Mouse (Mus musculus) neural tube, embryonic 12.5 days (tissue): ENCODE measurements around the gene Ptpre. TPM values are rescaled to one million over a fixed set of nuclear protein-coding genes. Genes with fewer than 3 reads are reported as not detected.
A peak's percentile ranks its signal among the peaks of the same experiment; 100 is the strongest.

ENCODE experiments used
- ATAC-seq: fragments of 200-750 bp; cut with Nextera tagmentation; 2 replicates; pipeline ENCODE4 v1.8.0; 2017; ENCODE audit warnings: low read depth, mild to moderate bottlenecking, moderate TSS enrichment, moderate library complexity; ENCODE audit not compliant: low FRiP score
- H3K27ac ChIP-seq: fragments of 300-500 bp; sonication (generic); 2 replicates; pipeline ENCODE4 v1.5.1; 2016
- H3K27me3 ChIP-seq: fragments of 300-500 bp; sonication (generic); replicated peaks from 2 replicates; pipeline ENCODE4 v1.6.1; 2016; ENCODE audit warnings: mild to moderate bottlenecking
- H3K36me3 ChIP-seq: fragments of 300-500 bp; sonication (generic); 2 replicates; pipeline ENCODE4 v1.6.1; 2016; ENCODE audit warnings: mild to moderate bottlenecking
- H3K4me1 ChIP-seq: fragments of 300-500 bp; sonication (generic); 2 replicates; pipeline ENCODE4 v1.6.1; 2016
- H3K4me2 ChIP-seq: fragments of 300-500 bp; sonication (generic); replicated peaks from 2 replicates; pipeline ENCODE4 v1.6.1; 2016; ENCODE audit warnings: mild to moderate bottlenecking
- H3K4me3 ChIP-seq: fragments of 300-500 bp; sonication (generic); 2 replicates; pipeline ENCODE4 v1.5.1; 2016
- H3K9ac ChIP-seq: fragments of 300-500 bp; sonication (generic); 2 replicates; pipeline ENCODE4 v1.6.1; 2016; ENCODE audit warnings: mild to moderate bottlenecking
- H3K9me3 ChIP-seq: fragments of 300-500 bp; sonication (generic); 2 replicates; pipeline ENCODE4 v1.6.1; 2016; ENCODE audit warnings: mild to moderate bottlenecking
- WGBS: fragments of 180-500 bp; shearing (Covaris S2); methylation state at CpG from one replicate; pipeline ENCODE4 v1.1.7; 2016; 5-methylcytosine and 5-hydroxymethylcytosine counted together
- polyA plus RNA-seq: library from polyadenylated mRNA; unstranded; fragments of >200 nt; fragmentation: Nextera tagmentation; extraction: Ambion mirVana; gene quantifications from 2 replicates; pipeline ENCODE4 v1.2.1, GENCODE M21; 2016

Ptpre gene
- polyA plus RNA-seq, 1 experiment from 2014 or later: 2.3 TPM

- Histone ChIP-seq H3K27ac (no peak overlapping the region), H3K9me3 (no peaks in the 10 kb centered on the region), H3K4me1 (peaks cover 5% of the 10 kb centered on the region), H3K36me3 (no peaks in the 10 kb centered on the region), H3K9ac (no peak overlapping the region), H3K4me2 (no peak overlapping the region), H3K4me3 (no peak overlapping the region), H3K27me3 (peaks cover 22% of the 10 kb centered on the region)
- 78% methylated on average over 2 of the region's 2 CpGs for WGBS
- ATAC-seq: no peak
Observed at GRCm38 (mm10) chr7:135539429-135539828, 2.1 kb downstream of the Ptpre start.

DNA sequence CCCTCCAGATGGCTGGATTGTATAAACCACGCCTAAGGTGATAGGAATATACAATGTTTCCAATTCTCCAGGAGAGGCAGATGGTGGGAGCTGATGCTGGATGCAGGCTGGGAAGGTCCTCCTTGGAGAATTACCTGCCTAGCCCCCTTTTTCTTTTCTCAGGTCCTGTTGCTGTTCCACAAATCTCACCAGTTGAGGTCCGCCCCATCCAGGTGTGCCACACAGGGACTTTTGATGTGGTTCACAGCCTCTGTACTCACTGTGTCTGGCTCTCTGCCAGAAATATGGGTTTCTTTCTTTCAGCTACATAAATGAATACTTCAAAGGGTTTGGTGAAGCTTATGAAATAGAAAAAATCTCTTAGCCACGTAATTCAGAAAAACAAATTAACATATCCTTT lies 5.0 kb downstream of the Ptpre start:
- Histone ChIP-seq H3K27ac (no peak overlapping the region), H3K4me1 (peaks cover 5% of the 10 kb centered on the region), H3K9me3 (no peaks in the 10 kb centered on the region), H3K36me3 (no peaks in the 10 kb centered on the region), H3K4me3 (no peak overlapping the region), H3K9ac (no peak overlapping the region), H3K4me2 (no peak overlapping the region), H3K27me3 (peaks cover 22% of the 10 kb centered on the region)
- no peak for ATAC-seq
- 89% methylated on average over 3 of the region's 3 CpGs for WGBS

GRCm38 (mm10) chr7:135543033-135543432 lies 5.8 kb downstream of the Ptpre start:
- 73% methylated on average over 3 of the region's 3 CpGs for WGBS
- H3K9me3 ChIP-seq: no peaks in the 10 kb centered on the region
- no peak for ATAC-seq
- no peak overlapping the region for H3K9ac ChIP-seq
- H3K4me3 ChIP-seq: no peak overlapping the region
- H3K36me3 ChIP-seq: no peaks in the 10 kb centered on the region
- H3K4me1 ChIP-seq: peaks cover 5% of the 10 kb centered on the region
- peaks cover 22% of the 10 kb centered on the region for H3K27me3 ChIP-seq
- no peak overlapping the region for H3K27ac ChIP-seq
- H3K4me2 ChIP-seq: no peak overlapping the region

GRCm38 (mm10) chr7:135544321-135544720 lies 7.0 kb downstream of the Ptpre start:
- no peak overlapping the region for H3K4me2 ChIP-seq
- H3K9me3 ChIP-seq: no peaks in the 10 kb centered on the region
- WGBS: 92% methylated on average over 6 of the region's 6 CpGs
- H3K27ac ChIP-seq: no peak overlapping the region
- peaks cover 12% of the 10 kb centered on the region; the same call in 1 of the 2 replicates for H3K27me3 ChIP-seq
- no peaks in the 10 kb centered on the region for H3K36me3 ChIP-seq
- no peak for ATAC-seq
- H3K4me3 ChIP-seq: no peak overlapping the region
- no peak overlapping the region for H3K9ac ChIP-seq
- H3K4me1 ChIP-seq: peaks cover 10% of the 10 kb centered on the region; the same call in 1 of the 2 replicates

DNA sequence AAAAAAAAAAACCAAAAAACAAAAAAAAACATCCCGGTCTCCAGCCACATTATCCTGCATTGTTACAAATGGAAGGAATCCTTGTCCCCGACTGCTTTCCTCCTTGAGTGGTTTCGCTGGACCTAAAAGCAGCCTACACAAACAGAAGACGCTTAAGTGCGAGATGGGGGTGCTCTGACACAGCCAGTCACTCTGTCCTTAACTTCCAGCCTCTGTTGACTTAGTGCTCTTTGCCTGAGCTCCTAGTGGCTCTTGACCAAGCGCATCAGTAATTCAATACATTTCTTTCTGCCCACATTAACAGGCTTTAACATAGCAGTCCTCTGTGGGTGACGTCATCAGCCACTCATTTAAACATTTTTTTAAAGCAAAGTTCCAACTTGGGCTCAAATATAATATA lies 8.7 kb downstream of the Ptpre start:
- ATAC-seq: no peak
- WGBS: 75% methylated on average over 7 of the region's 7 CpGs
- Histone ChIP-seq H3K9me3 (no peaks in the 10 kb centered on the region), H3K9ac (no peak overlapping the region), H3K4me3 (no peak overlapping the region), H3K27me3 (no peaks in the 10 kb centered on the region), H3K27ac (no peak overlapping the region), H3K4me1 (peaks cover 18% of the 10 kb centered on the region; the same call in 1 of the 2 replicates), H3K4me2 (no peak overlapping the region), H3K36me3 (no peaks in the 10 kb centered on the region)

DNA sequence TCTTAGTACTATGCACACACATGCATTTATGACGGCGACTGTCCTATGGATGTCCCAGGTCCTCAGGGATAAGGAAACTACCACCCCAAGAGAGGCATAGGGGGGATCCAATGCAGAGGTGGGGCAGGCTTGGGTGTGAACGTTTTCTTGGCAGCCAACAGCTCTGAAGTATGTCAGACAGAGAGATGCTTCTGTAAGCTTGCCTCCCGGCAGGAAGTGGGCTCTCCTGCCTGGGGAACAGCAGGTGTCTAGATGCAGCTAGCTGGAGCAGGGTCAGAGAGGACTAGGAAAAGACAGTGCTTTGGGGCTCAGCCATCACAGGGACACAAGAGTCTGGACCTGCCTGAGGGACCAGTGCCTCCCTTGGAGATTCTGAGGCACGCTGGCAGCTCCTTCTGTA lies 9.2 kb downstream of the Ptpre start:
- 70% methylated on average over 5 of the region's 5 CpGs for WGBS
- Histone ChIP-seq H3K4me2 (no peak overlapping the region), H3K4me1 (peaks cover 18% of the 10 kb centered on the region; the same call in 1 of the 2 replicates), H3K27ac (no peak overlapping the region), H3K9ac (no peak overlapping the region), H3K9me3 (no peaks in the 10 kb centered on the region), H3K4me3 (no peak overlapping the region), H3K36me3 (no peaks in the 10 kb centered on the region), H3K27me3 (peaks cover 2% of the 10 kb centered on the region; the same call in 1 of the 2 replicates)
- ATAC-seq: no peak

DNA sequence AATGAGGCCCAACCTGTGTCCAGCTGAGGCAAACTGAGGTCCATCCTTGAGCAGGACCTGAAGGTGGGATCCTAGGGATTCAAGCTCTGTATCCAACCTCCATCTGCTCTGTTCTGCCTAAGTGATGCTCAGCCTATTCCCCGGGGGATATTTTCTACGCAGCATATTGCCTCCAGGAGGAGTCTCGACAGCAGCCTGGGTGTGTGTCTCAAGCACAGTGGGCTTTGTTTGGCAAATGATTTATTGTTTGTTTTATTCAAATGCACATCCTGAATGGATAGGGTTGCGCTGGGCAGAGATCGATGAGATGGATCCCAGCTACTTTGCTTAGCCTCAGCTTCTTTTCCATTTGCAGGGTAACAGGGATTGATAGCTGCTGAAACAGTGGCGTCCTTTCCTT lies 11.2 kb downstream of the Ptpre start:
- Histone ChIP-seq H3K9me3 (no peaks in the 10 kb centered on the region), H3K4me1 (peaks cover 18% of the 10 kb centered on the region; the same call in 1 of the 2 replicates), H3K27ac (0 out of 2 replicates have a peak overlapping the region, but pooled peaks have one; percentile 9), H3K4me3 (no peak overlapping the region), H3K9ac (no peak overlapping the region), H3K27me3 (peaks cover 3% of the 10 kb centered on the region; the same call in 1 of the 2 replicates), H3K36me3 (no peaks in the 10 kb centered on the region), H3K4me2 (no peak overlapping the region)
- ATAC-seq: peak; percentile 78; the same call in 1 of the 2 replicates
- 22% methylated on average over 6 of the region's 6 CpGs for WGBS

- Histone ChIP-seq H3K9me3 (no peaks in the 10 kb centered on the region), H3K4me3 (no peak overlapping the region), H3K27ac (no peak overlapping the region), H3K4me1 (peaks cover 18% of the 10 kb centered on the region; the same call in 1 of the 2 replicates), H3K27me3 (peaks cover 3% of the 10 kb centered on the region; the same call in 1 of the 2 replicates), H3K36me3 (no peaks in the 10 kb centered on the region), H3K4me2 (no peak overlapping the region), H3K9ac (no peak overlapping the region)
- no peak for ATAC-seq
- 81% methylated on average over 1 of the region's 1 CpGs for WGBS
Observed at GRCm38 (mm10) chr7:135551547-135551946, 14.3 kb downstream of the Ptpre start.

DNA sequence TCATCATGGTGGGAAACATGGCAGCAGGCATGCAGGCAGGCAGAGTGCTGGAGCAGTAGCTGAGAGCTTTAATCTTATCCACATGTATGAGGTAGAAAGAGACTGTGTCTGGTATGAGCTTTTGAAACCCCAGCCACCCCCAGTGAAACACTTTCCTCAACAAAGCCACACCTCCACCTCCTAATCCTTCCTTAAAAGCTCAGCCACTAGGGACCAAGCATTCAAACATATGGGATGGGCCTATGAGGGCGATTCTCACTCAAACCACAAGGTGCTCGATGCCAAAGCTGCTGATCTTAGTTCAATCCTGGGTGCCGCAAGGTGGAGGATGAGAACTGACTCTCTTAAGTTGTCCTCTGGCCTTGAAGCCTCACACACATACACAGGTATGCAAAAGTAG lies 16.3 kb downstream of the Ptpre start:
- 81% methylated on average over 3 of the region's 3 CpGs for WGBS
- H3K27me3 ChIP-seq: peaks cover 3% of the 10 kb centered on the region; the same call in 1 of the 2 replicates
- H3K27ac ChIP-seq: no peak overlapping the region
- no peak for ATAC-seq
- no peaks in the 10 kb centered on the region for H3K36me3 ChIP-seq
- no peak overlapping the region for H3K4me3 ChIP-seq
- no peak overlapping the region for H3K9ac ChIP-seq
- peaks cover 15% of the 10 kb centered on the region; the same call in 1 of the 2 replicates for H3K4me1 ChIP-seq
- H3K9me3 ChIP-seq: no peaks in the 10 kb centered on the region
- H3K4me2 ChIP-seq: no peak overlapping the region

GRCm38 (mm10) chr7:135556663-135557402 lies 19.6 kb downstream of the Ptpre start:
- no peaks in the 10 kb centered on the region for H3K27me3 ChIP-seq
- no peak for ATAC-seq
- no peak overlapping the region for H3K9ac ChIP-seq
- no peaks in the 10 kb centered on the region for H3K36me3 ChIP-seq
- WGBS: 89% methylated on average over 3 of the region's 3 CpGs
- H3K4me1 ChIP-seq: peaks cover 4% of the 10 kb centered on the region; the same call in 1 of the 2 replicates
- H3K4me2 ChIP-seq: no peak overlapping the region
- no peaks in the 10 kb centered on the region for H3K9me3 ChIP-seq
- no peak overlapping the region for H3K27ac ChIP-seq
- no peak overlapping the region for H3K4me3 ChIP-seq

GRCm38 (mm10) chr7:135560280-135560679 lies 23.0 kb downstream of the Ptpre start:
- WGBS: 73% methylated on average over 1 of the region's 1 CpGs
- no peak overlapping the region for H3K4me3 ChIP-seq
- ATAC-seq: no peak

GRCm38 (mm10) chr7:135564022-135564421 lies 26.7 kb downstream of the Ptpre start:
- WGBS: 80% methylated on average over 8 of the region's 8 CpGs
- ATAC-seq: no peak

More at GRCm38 (mm10) chr7:135560280-135560679, 23.0 kb downstream of the Ptpre start:
- peaks cover 6% of the 10 kb centered on the region; the same call in 1 of the 2 replicates for H3K4me1 ChIP-seq
- H3K27me3 ChIP-seq: no peaks in the 10 kb centered on the region
- no peaks in the 10 kb centered on the region for H3K36me3 ChIP-seq
- H3K9ac ChIP-seq: no peak overlapping the region
- H3K4me2 ChIP-seq: no peak overlapping the region
- no peak overlapping the region for H3K27ac ChIP-seq
- H3K9me3 ChIP-seq: no peaks in the 10 kb centered on the region

More at GRCm38 (mm10) chr7:135564022-135564421, 26.7 kb downstream of the Ptpre start:
- H3K36me3 ChIP-seq: no peaks in the 10 kb centered on the region
- H3K27ac ChIP-seq: no peak overlapping the region
- no peak overlapping the region for H3K4me2 ChIP-seq
- H3K27me3 ChIP-seq: no peaks in the 10 kb centered on the region
- peaks cover 6% of the 10 kb centered on the region; the same call in 1 of the 2 replicates for H3K4me1 ChIP-seq
- no peaks in the 10 kb centered on the region for H3K9me3 ChIP-seq
- no peak overlapping the region for H3K4me3 ChIP-seq
- H3K9ac ChIP-seq: no peak overlapping the region
